Mouse (Mus musculus) ES-Bruce4 (cell line): ENCODE measurements at regions not wholly inside any gene's neighbourhood (a gene's known extent, or its start where the extent isn't known, plus 50 kb on each side); places are given as distances from the start of the nearest gene placed in this dataset.

ENCODE experiments used
- CTCF ChIP-seq: IDR thresholded peaks from one replicate; pipeline ENCODE4 v1.8.1; 2011; ENCODE audit warnings: low read depth, low read length
- EP300 ChIP-seq: IDR thresholded peaks from 2 replicates; pipeline ENCODE4 v1.6.1; 2011; ENCODE audit warnings: low read depth, low read length; ENCODE audit not compliant: insufficient read depth
- POLR2A ChIP-seq: IDR thresholded peaks from one replicate; pipeline ENCODE4 v1.8.1; 2011; ENCODE audit warnings: low read length; ENCODE audit not compliant: insufficient read depth

- TF ChIP-seq CTCF (no peak), POLR2A (no peak), EP300 (no peak)
Measured at GRCm38 (mm10) chr2:50552437-50552836, 255.8 kb upstream of the Mmadhc start.
